Mouse (Mus musculus) embryo, embryonic 10 days (tissue): Measurements from ENCODE around the gene Ccdc69.

Experiments
- DNase-seq: peaks from one replicate; pipeline ENCODE4 v3.0.0-alpha.2; 2015; ENCODE audit warnings: low spot score

Ccdc69 gene

DNA sequence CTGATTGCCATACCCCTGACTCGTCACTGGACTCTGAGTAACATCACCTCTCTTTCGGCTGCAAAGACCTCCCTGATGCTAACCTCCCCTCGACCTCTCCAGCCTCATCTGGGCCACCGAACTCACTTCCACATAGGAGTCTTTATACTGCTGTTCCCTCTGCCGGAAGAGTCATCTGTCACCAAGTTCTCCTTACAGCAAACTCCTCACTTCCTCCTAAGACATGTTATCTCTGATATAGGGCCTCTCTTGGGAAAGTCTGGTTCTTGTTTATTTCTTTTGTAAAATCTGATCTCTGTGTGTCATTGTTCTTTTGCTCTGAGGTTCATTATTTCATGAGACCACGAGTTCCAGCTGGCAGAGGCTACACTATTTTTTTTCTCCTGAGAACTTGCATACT lies 69.7 kb downstream of the Ccdc69 start:
- DNase-seq = no peak

DNA sequence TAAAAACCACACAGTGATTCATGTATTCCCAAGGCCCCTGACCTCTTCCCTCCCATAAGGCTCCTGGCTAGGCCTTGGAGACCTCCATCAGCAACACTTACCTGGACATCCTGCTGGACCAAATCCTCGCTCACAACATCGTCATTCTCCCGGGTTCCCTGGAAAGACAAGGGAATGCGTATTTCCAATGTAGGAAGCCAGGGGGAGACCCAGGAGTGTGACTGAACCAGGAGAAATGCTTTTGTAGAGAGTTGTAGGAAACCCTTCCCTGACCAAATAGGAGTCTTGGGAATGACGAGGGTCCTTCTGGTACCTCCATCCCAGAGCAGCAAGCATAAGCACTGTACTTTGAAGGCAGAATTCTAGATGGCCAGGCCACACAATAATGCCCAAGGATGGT lies 72.2 kb downstream of the Ccdc69 start:
- DNase-seq = no peak

DNA sequence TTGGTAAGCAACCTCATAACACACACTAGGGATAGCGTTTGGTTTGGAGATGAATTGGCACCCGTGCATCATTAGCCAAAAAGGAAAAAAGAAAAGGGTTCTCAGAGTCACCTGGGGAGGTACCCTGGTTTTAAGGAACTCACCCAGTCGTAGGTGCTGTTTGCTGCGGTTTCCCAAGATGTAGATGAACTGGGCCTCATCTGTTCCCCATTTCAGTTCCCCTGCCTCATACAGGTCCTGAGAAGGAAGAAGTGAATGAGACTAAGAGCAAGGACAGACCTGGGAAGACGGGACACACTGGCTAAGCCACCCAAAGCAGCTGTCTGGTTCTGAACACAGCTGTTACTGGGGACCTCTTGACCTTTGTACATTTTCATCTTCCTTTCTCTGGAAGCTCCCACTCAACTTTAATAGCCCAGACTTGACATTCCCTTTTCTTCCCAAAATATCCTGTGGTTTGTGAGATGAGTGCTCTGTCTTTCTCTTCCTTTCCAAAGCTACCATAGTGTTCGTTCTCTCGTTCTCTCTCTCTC lies 72.9 kb downstream of the Ccdc69 start:
- DNase-seq = no peak
